Mouse (Mus musculus): Measurements from ENCODE around the gene Slc8a3.

DNA sequence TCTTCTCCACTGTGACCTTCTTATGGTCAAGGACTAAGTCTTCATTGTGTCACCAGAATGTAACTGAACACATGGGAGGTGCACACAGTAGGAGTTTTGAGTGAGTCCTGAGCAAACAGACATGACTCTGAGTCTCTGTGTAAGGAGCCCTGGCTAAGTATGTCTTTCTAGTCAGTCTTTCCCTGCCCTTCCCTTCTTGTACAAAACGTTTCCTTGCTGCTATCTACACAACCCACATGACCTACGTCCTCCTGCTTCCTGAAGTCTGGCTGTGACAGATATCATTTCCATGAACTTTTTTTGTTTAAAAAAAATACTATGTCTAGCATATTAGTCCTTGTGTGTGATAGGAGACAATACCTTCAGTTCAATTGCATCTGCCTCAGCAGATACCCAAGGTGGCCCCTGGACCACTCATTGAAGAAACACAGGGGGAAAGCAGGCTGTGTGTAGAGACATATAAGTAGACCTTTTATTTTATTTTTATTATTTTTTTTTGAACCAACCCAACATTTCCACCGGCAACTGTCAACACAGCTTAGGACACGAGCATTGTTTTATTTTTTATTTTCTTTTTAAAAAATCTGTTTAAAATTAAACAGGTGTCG lies 135.4 kb downstream of the Slc8a3 start:
- TF ChIP-seq CTCF (IDR thresholded peaks at IDR 0.05; ENCODE audit: control insufficient read depth, insufficient read depth, insufficient read length) (no peak), CEBPB (IDR thresholded peaks at IDR 0.05; ENCODE audit: low read depth) (no peak), MYOG (IDR thresholded peaks at IDR 0.05; ENCODE audit: control insufficient read depth, extremely low read depth, insufficient read length) (no peak), MAX (IDR thresholded peaks at IDR 0.05) (no peak), USF1 (IDR thresholded peaks at IDR 0.05; ENCODE audit: low read depth) (no peak), FOSL1 (IDR thresholded peaks at IDR 0.05; ENCODE audit: insufficient read depth, low read length, poor library complexity, severe bottlenecking) (no peak), MYOD1 (IDR thresholded peaks at IDR 0.05; ENCODE audit: control insufficient read depth, insufficient read length, low read depth) (no peak)

Measured in C2C12 (cell line).